Mouse (Mus musculus) forebrain, embryonic 11.5 days (tissue): ENCODE data around the gene Scmh1. TPM values are rescaled to one million over a fixed set of nuclear protein-coding genes. Genes with fewer than 3 reads are reported as not detected.

Experiments used
- ATAC-seq: fragments of 200-750 bp; cut with Nextera tagmentation; replicated peaks from 2 replicates; pipeline ENCODE4 v1.8.0; 2017; ENCODE audit warnings: moderate TSS enrichment; ENCODE audit not compliant: low FRiP score
- DNase-seq: peaks from one replicate; pipeline ENCODE4 v3.0.0-alpha.2; 2017; ENCODE audit warnings: low spot score
- H3K27ac ChIP-seq: fragments of 300-500 bp; sonication (generic); 2 replicates; pipeline ENCODE4 v1.5.1; 2014; ENCODE audit warnings: low read depth, low read length
- H3K27me3 ChIP-seq: fragments of 300-500 bp; sonication (generic); 2 replicates; pipeline ENCODE4 v1.6.1; 2014; ENCODE audit warnings: mild to moderate bottlenecking, low read length, mixed read lengths; ENCODE audit not compliant: control insufficient read depth, insufficient read depth
- H3K36me3 ChIP-seq: fragments of 300-500 bp; sonication (generic); 2 replicates; pipeline ENCODE4 v1.6.1; 2014; ENCODE audit warnings: mild to moderate bottlenecking, low read length, moderate library complexity, mixed read lengths; ENCODE audit not compliant: control insufficient read depth, insufficient read depth
- H3K4me1 ChIP-seq: fragments of 300-500 bp; sonication (generic); replicated peaks from 2 replicates; pipeline ENCODE4 v1.6.1; 2014; ENCODE audit warnings: low read length, mixed read lengths; ENCODE audit not compliant: control insufficient read depth, insufficient read depth
- H3K4me2 ChIP-seq: fragments of 300-500 bp; sonication (generic); 2 replicates; pipeline ENCODE4 v1.6.1; 2014; ENCODE audit warnings: low read depth, mild to moderate bottlenecking, low read length, moderate library complexity, mixed read lengths; ENCODE audit not compliant: severe bottlenecking
- H3K4me3 ChIP-seq: fragments of 300-500 bp; sonication (generic); 2 replicates; pipeline ENCODE4 v1.5.1; 2014; ENCODE audit warnings: low read depth, low read length
- H3K9ac ChIP-seq: fragments of 300-500 bp; sonication (generic); 2 replicates; pipeline ENCODE4 v1.6.1; 2014; ENCODE audit warnings: low read length
- H3K9me3 ChIP-seq: fragments of 300-500 bp; sonication (generic); 2 replicates; pipeline ENCODE4 v1.6.1; 2016; ENCODE audit warnings: low read length, mixed read lengths; ENCODE audit not compliant: control insufficient read depth
- WGBS: fragments of 180-500 bp; shearing (Covaris S2); extraction: QIAGEN DNeasy Blood & Tissue Kit; methylation state at CpG from one replicate; pipeline ENCODE4 v1.1.7; 2014; 5-methylcytosine and 5-hydroxymethylcytosine counted together
- polyA plus RNA-seq: library from polyadenylated mRNA; unstranded; fragments of >200 nt; fragmentation: Nextera tagmentation; extraction: Ambion mirVana; gene quantifications from 2 replicates; pipeline ENCODE4 v1.2.1, GENCODE M21; 2014

Gene Scmh1
- polyA plus RNA-seq, 1 experiment from 2014 or later, result 46.1 TPM

- DNase-seq (no peak), ATAC-seq (no peak)
- Histone ChIP-seq H3K4me3 (no peak overlapping the region), H3K27me3 (no peaks in the 10 kb centered on the region), H3K9ac (no peak overlapping the region), H3K27ac (no peak overlapping the region), H3K4me2 (no peak overlapping the region), H3K36me3 (no peaks in the 10 kb centered on the region), H3K4me1 (no peaks in the 10 kb centered on the region), H3K9me3 (no peaks in the 10 kb centered on the region)
These were observed 15.6 kb downstream of the Scmh1 start for GRCm38 (mm10) chr4:120420685-120421084.

GRCm38 (mm10) chr4:120430601-120431000, 25.5 kb downstream of the Scmh1 start:
- Histone ChIP-seq H3K4me3 (no peak overlapping the region), H3K9me3 (no peaks in the 10 kb centered on the region), H3K27ac (no peak overlapping the region), H3K27me3 (no peaks in the 10 kb centered on the region), H3K4me2 (no peak overlapping the region), H3K36me3 (no peaks in the 10 kb centered on the region), H3K4me1 (no peaks in the 10 kb centered on the region), H3K9ac (no peak overlapping the region)
- no peak for DNase-seq
- no peak for ATAC-seq

GRCm38 (mm10) chr4:120432599-120433373, 27.7 kb downstream of the Scmh1 start:
- H3K9ac ChIP-seq, result no peak overlapping the region
- ATAC-seq (no peak), DNase-seq (no peak)
- WGBS, result 66% methylated on average over 11 of the region's 11 CpGs
- no peaks in the 10 kb centered on the region for H3K4me1 ChIP-seq
- no peak overlapping the region for H3K27ac ChIP-seq
- H3K9me3 ChIP-seq, result no peaks in the 10 kb centered on the region
- no peak overlapping the region for H3K4me2 ChIP-seq
- no peaks in the 10 kb centered on the region for H3K36me3 ChIP-seq
- no peaks in the 10 kb centered on the region for H3K27me3 ChIP-seq
- H3K4me3 ChIP-seq, result no peak overlapping the region

GRCm38 (mm10) chr4:120461741-120462140, 56.7 kb downstream of the Scmh1 start:
- Histone ChIP-seq H3K9ac (no peak overlapping the region), H3K4me1 (no peaks in the 10 kb centered on the region), H3K4me3 (no peak overlapping the region), H3K27ac (no peak overlapping the region), H3K9me3 (no peaks in the 10 kb centered on the region), H3K4me2 (no peak overlapping the region), H3K36me3 (no peaks in the 10 kb centered on the region), H3K27me3 (no peaks in the 10 kb centered on the region)
- WGBS, result 85% methylated on average over 4 of the region's 4 CpGs
- DNase-seq, result no peak
- ATAC-seq, result no peak

- no peak overlapping the region for H3K4me3 ChIP-seq
- 96% methylated on average over 2 of the region's 2 CpGs for WGBS
- DNase-seq, result no peak
- no peak overlapping the region for H3K9ac ChIP-seq
- no peak overlapping the region for H3K27ac ChIP-seq
- H3K4me1 ChIP-seq, result no peaks in the 10 kb centered on the region
- ATAC-seq, result no peak
- H3K9me3 ChIP-seq, result no peaks in the 10 kb centered on the region
- no peak overlapping the region for H3K4me2 ChIP-seq
- H3K27me3 ChIP-seq, result no peaks in the 10 kb centered on the region
- H3K36me3 ChIP-seq, result peaks cover 2% of the 10 kb centered on the region; the same call in 1 of the 2 replicates
These were observed 67.9 kb downstream of the Scmh1 start for GRCm38 (mm10) chr4:120472946-120473345.

- Histone ChIP-seq H3K9ac (no peak overlapping the region), H3K36me3 (no peaks in the 10 kb centered on the region), H3K4me2 (no peak overlapping the region), H3K27me3 (no peaks in the 10 kb centered on the region), H3K27ac (no peak overlapping the region), H3K9me3 (no peaks in the 10 kb centered on the region), H3K4me3 (no peak overlapping the region), H3K4me1 (no peaks in the 10 kb centered on the region)
- ATAC-seq (no peak), DNase-seq (no peak)
- WGBS, result 50% methylated on average over 1 of the region's 1 CpGs
These were observed 82.6 kb downstream of the Scmh1 start for GRCm38 (mm10) chr4:120487707-120488106.

- Histone ChIP-seq H3K9ac (no peak overlapping the region), H3K9me3 (no peaks in the 10 kb centered on the region; the same call in 1 of the 2 replicates), H3K27ac (no peak overlapping the region), H3K27me3 (no peaks in the 10 kb centered on the region), H3K4me3 (no peak overlapping the region), H3K4me1 (no peaks in the 10 kb centered on the region), H3K4me2 (no peak overlapping the region), H3K36me3 (no peaks in the 10 kb centered on the region; the same call in 1 of the 2 replicates)
- DNase-seq (no peak), ATAC-seq (no peak)
- 86% methylated on average over 1 of the region's 1 CpGs for WGBS
These were observed 101.9 kb downstream of the Scmh1 start for GRCm38 (mm10) chr4:120506955-120507354.

- H3K27me3 ChIP-seq, result no peaks in the 10 kb centered on the region
- no peaks in the 10 kb centered on the region for H3K4me1 ChIP-seq
- no peak for ATAC-seq
- H3K27ac ChIP-seq, result no peak overlapping the region
- DNase-seq, result no peak
- no peaks in the 10 kb centered on the region; the same call in 1 of the 2 replicates for H3K9me3 ChIP-seq
- H3K4me2 ChIP-seq, result no peak overlapping the region
- H3K36me3 ChIP-seq, result no peaks in the 10 kb centered on the region; the same call in 1 of the 2 replicates
- WGBS, result 94% methylated on average over 4 of the region's 4 CpGs
- no peak overlapping the region for H3K4me3 ChIP-seq
- H3K9ac ChIP-seq, result no peak overlapping the region
These were observed 106.1 kb downstream of the Scmh1 start for GRCm38 (mm10) chr4:120511203-120511602.

GRCm38 (mm10) chr4:120514366-120514765, 109.3 kb downstream of the Scmh1 start:
- H3K4me3 ChIP-seq, result no peak overlapping the region
- H3K9me3 ChIP-seq, result no peaks in the 10 kb centered on the region; the same call in 1 of the 2 replicates
- no peaks in the 10 kb centered on the region for H3K27me3 ChIP-seq
- H3K9ac ChIP-seq, result no peak overlapping the region
- DNase-seq (no peak), ATAC-seq (no peak)
- H3K4me2 ChIP-seq, result no peak overlapping the region
- no peaks in the 10 kb centered on the region; the same call in 1 of the 2 replicates for H3K36me3 ChIP-seq
- H3K27ac ChIP-seq, result no peak overlapping the region
- H3K4me1 ChIP-seq, result no peaks in the 10 kb centered on the region
- WGBS, result 99% methylated on average over 2 of the region's 2 CpGs
